Mouse (Mus musculus) testis, adult 2 months (tissue): ENCODE results near the gene Prl7a1.

ENCODE experiments used
- CTCF ChIP-seq: fragments of 200-500 bp; IDR thresholded peaks from 2 replicates; pipeline ENCODE4 v1.5.1; 2012; ENCODE audit warnings: low read depth, mild to moderate bottlenecking, inconsistent platforms, low read length, moderate library complexity; ENCODE audit not compliant: control insufficient read depth, insufficient read depth, insufficient replicate concordance
- POLR2A ChIP-seq: fragments of 200-500 bp; IDR thresholded peaks from 2 replicates; pipeline ENCODE4 v1.6.1; 2012; ENCODE audit warnings: low read depth, mild to moderate bottlenecking, inconsistent platforms, low read length, moderate library complexity; ENCODE audit not compliant: control insufficient read depth

- TF ChIP-seq CTCF (no peak), POLR2A (no peak)
Observed at GRCm38 (mm10) chr13:27667936-27668335, 25.6 kb upstream of the Prl7a1 start, which contains the start of gene Prl7a2.
